Mouse (Mus musculus): ENCODE measurements at regions not wholly inside any gene's neighbourhood (a gene's known extent, or its start where the extent isn't known, plus 50 kb on each side); places are given as distances from the start of the nearest gene placed in this dataset.
"Not testable (repeated sequence)": the region's sequence is repeated elsewhere in the genome, so short reads cannot be mapped to it uniquely, and the experiment has no call there.

GRCm38 (mm10) chr10:96414807-96415206 lies 202.0 kb upstream of the Btg1 start:
- no peak overlapping the region for H3K4me2 ChIP-seq (replicated peaks)
- ATAC-seq (ENCODE audit: low FRiP score) = no peak
- no peaks in the 10 kb centered on the region for H3K9me3 ChIP-seq (replicated peaks)
- no peak overlapping the region for H3K9ac ChIP-seq
- no peaks in the 10 kb centered on the region for H3K27me3 ChIP-seq
- no peak overlapping the region for H3K27ac ChIP-seq
- no peaks in the 10 kb centered on the region for H3K36me3 ChIP-seq
- 90% methylated on average over 11 of the region's 11 CpGs for WGBS
- no peak overlapping the region for H3K4me3 ChIP-seq
- no peaks in the 10 kb centered on the region for H3K4me1 ChIP-seq

DNA sequence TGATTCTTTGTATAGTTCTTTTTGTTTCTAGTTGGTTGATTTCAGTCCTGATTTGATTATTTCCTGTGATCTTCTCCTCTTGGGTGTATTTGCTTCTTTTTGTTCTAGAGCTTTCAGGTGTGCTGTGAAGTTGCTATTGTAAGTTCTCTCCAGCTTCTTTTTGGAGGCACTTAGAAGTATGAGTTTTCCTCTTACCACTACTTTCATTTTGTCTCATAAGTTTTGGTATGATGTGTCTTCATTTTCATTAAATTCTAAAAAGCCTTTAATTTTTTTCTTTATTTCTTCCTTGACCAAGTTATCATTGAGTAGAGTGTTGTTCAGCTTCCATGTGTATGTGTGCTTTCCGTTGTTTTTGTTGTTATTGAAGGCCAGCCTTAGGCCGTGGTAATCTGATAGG lies 195.3 kb upstream of the Btg1 start:
- H3K27me3 ChIP-seq; H3K36me3 ChIP-seq; ATAC-seq (ENCODE audit: low FRiP score); H3K27ac ChIP-seq; H3K9ac ChIP-seq; H3K4me1 ChIP-seq; H3K4me3 ChIP-seq; H3K4me2 ChIP-seq (replicated peaks); H3K9me3 ChIP-seq (replicated peaks): not testable (repeated sequence)
- WGBS = 91% methylated on average over 2 of the region's 2 CpGs

GRCm38 (mm10) chr10:96427407-96427806 lies 189.4 kb upstream of the Btg1 start:
- H3K36me3 ChIP-seq = no peaks in the 10 kb centered on the region
- ATAC-seq (ENCODE audit: low FRiP score) = no peak
- H3K27me3 ChIP-seq = no peaks in the 10 kb centered on the region
- no peak overlapping the region for H3K4me2 ChIP-seq (replicated peaks)
- no peaks in the 10 kb centered on the region for H3K9me3 ChIP-seq (replicated peaks)
- no peaks in the 10 kb centered on the region for H3K4me1 ChIP-seq
- H3K27ac ChIP-seq = no peak overlapping the region
- H3K9ac ChIP-seq = no peak overlapping the region
- 85% methylated on average over 5 of the region's 5 CpGs for WGBS
- no peak overlapping the region for H3K4me3 ChIP-seq

- H3K36me3 ChIP-seq = no peaks in the 10 kb centered on the region
- ATAC-seq (ENCODE audit: low FRiP score) = no peak
- no peak overlapping the region for H3K27ac ChIP-seq
- WGBS = 79% methylated on average over 3 of the region's 3 CpGs
- no peaks in the 10 kb centered on the region for H3K9me3 ChIP-seq (replicated peaks)
- no peak overlapping the region for H3K9ac ChIP-seq
- no peaks in the 10 kb centered on the region for H3K27me3 ChIP-seq
- no peak overlapping the region for H3K4me3 ChIP-seq
- H3K4me2 ChIP-seq (replicated peaks) = no peak overlapping the region
- H3K4me1 ChIP-seq = no peaks in the 10 kb centered on the region
These were observed 186.7 kb upstream of the Btg1 start for GRCm38 (mm10) chr10:96430142-96430541.

DNA sequence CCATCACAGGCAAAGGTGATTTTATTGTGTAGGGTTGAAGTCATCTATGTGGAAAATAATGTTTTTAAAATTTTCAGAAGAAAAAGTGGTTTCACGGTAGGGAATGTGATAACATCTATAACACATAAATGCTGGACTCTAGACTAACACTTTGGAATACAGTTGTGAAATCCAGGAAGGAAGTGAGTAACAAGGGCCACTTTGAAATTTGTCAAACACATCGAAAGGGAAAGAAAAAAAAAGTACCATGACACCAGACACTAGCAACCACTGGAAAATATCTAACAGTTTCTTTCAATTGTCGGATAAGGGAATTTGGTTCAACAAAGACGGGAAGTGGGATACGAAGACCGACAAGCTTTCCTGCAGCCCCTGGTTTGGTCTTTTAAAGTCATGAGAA lies 181.7 kb upstream of the Btg1 start:
- Histone ChIP-seq H3K36me3 (no peaks in the 10 kb centered on the region), H3K4me2 (replicated peaks) (no peak overlapping the region), H3K9me3 (replicated peaks) (no peaks in the 10 kb centered on the region), H3K4me3 (no peak overlapping the region), H3K27ac (no peak overlapping the region), H3K9ac (no peak overlapping the region), H3K27me3 (no peaks in the 10 kb centered on the region), H3K4me1 (no peaks in the 10 kb centered on the region)
- ATAC-seq (ENCODE audit: low FRiP score) = no peak
- WGBS = 88% methylated on average over 6 of the region's 6 CpGs

DNA sequence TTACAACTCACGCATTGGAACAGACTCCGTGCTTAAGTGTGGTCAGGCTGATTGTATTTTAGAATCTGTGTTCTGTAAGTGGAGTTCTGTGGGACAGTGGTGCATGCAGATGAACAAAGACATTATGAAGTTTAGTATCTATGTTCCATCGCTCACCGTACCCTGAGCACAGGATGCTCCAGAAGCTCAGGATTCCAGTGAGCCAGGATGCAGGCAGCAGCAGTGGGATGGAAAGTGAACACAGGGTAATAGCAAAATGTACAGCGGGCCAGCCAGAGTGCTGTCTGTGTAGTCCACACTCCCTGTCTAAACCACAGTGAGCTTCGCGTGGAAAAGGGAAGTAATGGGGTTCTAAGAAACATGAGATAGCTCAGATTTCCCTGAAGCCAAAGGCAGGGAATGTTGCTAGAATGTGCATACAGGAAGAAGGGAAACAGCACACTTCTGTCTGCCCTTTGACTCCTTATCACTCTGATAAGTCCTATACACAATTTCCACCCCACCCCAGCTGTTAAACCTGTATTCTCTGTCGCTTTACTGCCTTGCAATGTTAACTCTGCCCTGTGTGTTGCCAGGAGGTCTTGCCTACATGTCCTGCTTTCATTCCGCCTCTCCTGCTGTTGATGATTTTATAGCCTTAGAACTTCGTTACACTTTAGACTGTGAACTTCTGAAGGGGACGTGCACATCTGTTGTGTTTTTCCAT lies 178.3 kb upstream of the Btg1 start:
- 87% methylated on average over 11 of the region's 11 CpGs for WGBS
- Histone ChIP-seq H3K36me3 (no peaks in the 10 kb centered on the region), H3K9ac (no peak overlapping the region), H3K4me3 (no peak overlapping the region), H3K9me3 (replicated peaks) (no peaks in the 10 kb centered on the region), H3K27me3 (no peaks in the 10 kb centered on the region), H3K27ac (no peak overlapping the region), H3K4me1 (no peaks in the 10 kb centered on the region), H3K4me2 (replicated peaks) (no peak overlapping the region)
- ATAC-seq (ENCODE audit: low FRiP score) = no peak

DNA sequence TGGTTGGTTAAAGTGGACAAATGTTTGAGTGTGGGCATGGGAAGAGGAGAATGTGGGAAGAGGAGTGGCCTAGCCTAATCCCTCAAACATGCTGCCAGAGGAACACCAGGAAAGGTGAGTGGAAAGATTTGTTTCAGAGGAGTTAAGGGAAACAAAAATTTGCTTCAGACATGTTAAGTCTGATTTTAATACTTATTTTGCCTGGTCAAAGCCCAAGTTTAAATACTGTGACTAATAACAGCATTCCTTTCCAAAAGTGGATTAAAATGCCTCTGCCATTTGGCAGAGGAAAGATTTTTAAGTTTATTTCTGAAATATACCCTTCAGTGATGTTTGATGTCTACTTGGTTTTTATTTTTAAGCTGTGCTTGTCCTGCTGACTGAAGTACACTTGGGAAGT lies 174.6 kb upstream of the Btg1 start:
- no peak overlapping the region for H3K9ac ChIP-seq
- H3K27ac ChIP-seq = no peak overlapping the region
- no peak overlapping the region for H3K4me2 ChIP-seq (replicated peaks)
- H3K27me3 ChIP-seq = no peaks in the 10 kb centered on the region
- no peaks in the 10 kb centered on the region for H3K36me3 ChIP-seq
- ATAC-seq (ENCODE audit: low FRiP score) = no peak
- no peaks in the 10 kb centered on the region for H3K9me3 ChIP-seq (replicated peaks)
- no peak overlapping the region for H3K4me3 ChIP-seq
- no peaks in the 10 kb centered on the region for H3K4me1 ChIP-seq

GRCm38 (mm10) chr10:96450266-96450665 lies 166.5 kb upstream of the Btg1 start:
- H3K4me1 ChIP-seq = no peaks in the 10 kb centered on the region
- H3K27me3 ChIP-seq = no peaks in the 10 kb centered on the region
- H3K4me2 ChIP-seq (replicated peaks) = no peak overlapping the region
- no peak overlapping the region for H3K4me3 ChIP-seq
- ATAC-seq (ENCODE audit: low FRiP score) = no peak
- H3K36me3 ChIP-seq = no peaks in the 10 kb centered on the region
- peaks cover 7% of the 10 kb centered on the region; the same call in 1 of the 2 replicates for H3K9me3 ChIP-seq (replicated peaks)
- H3K9ac ChIP-seq = no peak overlapping the region
- no peak overlapping the region for H3K27ac ChIP-seq
- 88% methylated on average over 4 of the region's 4 CpGs for WGBS

- Histone ChIP-seq H3K36me3 (no peaks in the 10 kb centered on the region), H3K4me3 (no peak overlapping the region), H3K9ac (no peak overlapping the region), H3K9me3 (replicated peaks) (peaks cover 6% of the 10 kb centered on the region; the same call in 1 of the 2 replicates), H3K4me2 (replicated peaks) (no peak overlapping the region), H3K4me1 (no peaks in the 10 kb centered on the region), H3K27ac (no peak overlapping the region), H3K27me3 (no peaks in the 10 kb centered on the region)
- WGBS = 92% methylated on average over 6 of the region's 6 CpGs
- no peak for ATAC-seq (ENCODE audit: low FRiP score)
These were observed 161.9 kb upstream of the Btg1 start for GRCm38 (mm10) chr10:96454857-96455256.

DNA sequence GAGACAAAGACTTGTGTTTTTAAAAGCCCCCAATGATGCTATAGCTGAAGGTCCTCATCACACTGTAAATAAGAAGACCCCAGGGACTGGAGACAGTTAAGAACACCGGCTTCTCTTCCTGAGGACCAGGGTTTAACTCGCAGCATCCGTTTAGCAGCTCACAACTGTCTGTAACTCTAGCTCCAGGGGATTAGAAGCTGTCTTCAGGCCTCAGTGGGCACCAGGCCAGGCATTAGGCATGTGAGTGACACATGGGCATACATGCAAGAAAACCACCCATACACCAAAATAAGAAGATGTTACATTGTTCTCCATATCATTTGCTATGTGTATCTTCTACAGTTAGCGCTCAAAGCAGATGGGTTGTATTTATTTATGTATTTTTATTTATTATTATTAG lies 158.3 kb upstream of the Btg1 start:
- Histone ChIP-seq H3K36me3 (no peaks in the 10 kb centered on the region), H3K27me3 (no peaks in the 10 kb centered on the region), H3K9me3 (replicated peaks) (no peaks in the 10 kb centered on the region), H3K9ac (no peak overlapping the region), H3K4me2 (replicated peaks) (no peak overlapping the region), H3K4me3 (no peak overlapping the region), H3K27ac (no peak overlapping the region), H3K4me1 (no peaks in the 10 kb centered on the region)
- 71% methylated on average over 4 of the region's 4 CpGs for WGBS
- no peak for ATAC-seq (ENCODE audit: low FRiP score)

GRCm38 (mm10) chr10:96459186-96459585 lies 157.6 kb upstream of the Btg1 start:
- Histone ChIP-seq H3K4me3 (no peak overlapping the region), H3K36me3 (no peaks in the 10 kb centered on the region), H3K4me2 (replicated peaks) (no peak overlapping the region), H3K27ac (no peak overlapping the region), H3K27me3 (no peaks in the 10 kb centered on the region), H3K9ac (no peak overlapping the region), H3K9me3 (replicated peaks) (no peaks in the 10 kb centered on the region), H3K4me1 (no peaks in the 10 kb centered on the region)
- ATAC-seq (ENCODE audit: low FRiP score) = no peak
- WGBS = 84% methylated on average over 3 of the region's 3 CpGs

GRCm38 (mm10) chr10:96460151-96460550 lies 156.7 kb upstream of the Btg1 start:
- H3K27me3 ChIP-seq = no peaks in the 10 kb centered on the region
- no peak overlapping the region for H3K4me2 ChIP-seq (replicated peaks)
- H3K9ac ChIP-seq = no peak overlapping the region
- no peak for ATAC-seq (ENCODE audit: low FRiP score)
- H3K9me3 ChIP-seq (replicated peaks) = no peaks in the 10 kb centered on the region
- H3K27ac ChIP-seq = no peak overlapping the region
- WGBS = 52% methylated on average over 9 of the region's 9 CpGs
- no peaks in the 10 kb centered on the region for H3K36me3 ChIP-seq
- no peaks in the 10 kb centered on the region for H3K4me1 ChIP-seq
- H3K4me3 ChIP-seq = no peak overlapping the region

- H3K27me3 ChIP-seq = no peaks in the 10 kb centered on the region
- H3K36me3 ChIP-seq = no peaks in the 10 kb centered on the region
- H3K4me3 ChIP-seq = no peak overlapping the region
- H3K9me3 ChIP-seq (replicated peaks) = no peaks in the 10 kb centered on the region
- 0 out of 2 replicates have a peak overlapping the region, but pooled peaks have one; percentile 15 for H3K4me2 ChIP-seq (replicated peaks)
- no peak overlapping the region for H3K9ac ChIP-seq
- H3K27ac ChIP-seq = no peak overlapping the region
- no peaks in the 10 kb centered on the region for H3K4me1 ChIP-seq
- 65% methylated on average over 10 of the region's 10 CpGs for WGBS
- ATAC-seq (ENCODE audit: low FRiP score) = no peak
These were observed 156.0 kb upstream of the Btg1 start for GRCm38 (mm10) chr10:96460617-96461338.

Measured in hindbrain, embryonic 12.5 days (tissue).